Mouse (Mus musculus): ENCODE measurements at regions not wholly inside any gene's neighbourhood (a gene's known extent, or its start where the extent isn't known, plus 50 kb on each side); places are given as distances from the start of the nearest gene placed in this dataset.

- TF ChIP-seq POLR2A (IDR thresholded peaks at IDR 0.05; ENCODE audit: borderline replicate concordance, extremely low read depth, low read depth, low read length) (no peak), CTCF (IDR thresholded peaks at IDR 0.05; ENCODE audit: insufficient read depth, low read length) (no peak)
These were observed 210.3 kb upstream of the Etaa1 start for GRCm38 (mm10) chr11:18164025-18164423.

All from lung, adult 2 months (tissue).